Mouse (Mus musculus) stomach, postnatal 0 days (tissue): ENCODE data around the gene Bcat2. TPM values are rescaled to one million over a fixed set of nuclear protein-coding genes. Genes with fewer than 3 reads are reported as not detected.
A peak's percentile ranks its signal among the peaks of the same experiment; 100 is the strongest.

ENCODE experiments used
- ATAC-seq: fragments of 200-750 bp; cut with Nextera tagmentation; 2 replicates; pipeline ENCODE4 v1.8.0; 2017; ENCODE audit not compliant: low FRiP score, low TSS enrichment
- DNase-seq: peaks from one replicate; pipeline ENCODE4 v3.0.0-alpha.2; 2016; ENCODE audit warnings: low spot score
- H3K27ac ChIP-seq: fragments of 300-500 bp; sonication (generic); replicated peaks from 2 replicates; pipeline ENCODE4 v1.5.1; 2014; ENCODE audit warnings: mild to moderate bottlenecking, control low read depth
- H3K27me3 ChIP-seq: fragments of 300-500 bp; sonication (generic); 2 replicates; pipeline ENCODE4 v1.6.1; 2014; ENCODE audit warnings: low read length; ENCODE audit not compliant: control insufficient read depth, insufficient read depth
- H3K36me3 ChIP-seq: fragments of 300-500 bp; sonication (generic); 2 replicates; pipeline ENCODE4 v1.6.1; 2014; ENCODE audit warnings: low read length, mixed read lengths; ENCODE audit not compliant: control insufficient read depth, insufficient read depth
- H3K4me1 ChIP-seq: fragments of 300-500 bp; sonication (generic); replicated peaks from 2 replicates; pipeline ENCODE4 v1.6.1; 2014; ENCODE audit warnings: antibody characterized with exemption; ENCODE audit not compliant: control insufficient read depth, insufficient read depth
- H3K4me2 ChIP-seq: fragments of 300-500 bp; sonication (generic); replicated peaks from 2 replicates; pipeline ENCODE4 v1.6.1; 2014; ENCODE audit warnings: low read depth, mild to moderate bottlenecking, control low read depth, moderate library complexity
- H3K4me3 ChIP-seq: fragments of 300-500 bp; sonication (generic); 2 replicates; pipeline ENCODE4 v1.5.1; 2014; ENCODE audit warnings: low read depth, low read length, control low read depth
- H3K9ac ChIP-seq: fragments of 300-500 bp; sonication (generic); 2 replicates; pipeline ENCODE4 v1.6.1; 2014; ENCODE audit warnings: mild to moderate bottlenecking, low read length, control low read depth, mixed read lengths
- H3K9me3 ChIP-seq: fragments of 300-500 bp; sonication (generic); 2 replicates; pipeline ENCODE4 v1.6.1; 2016; ENCODE audit warnings: low read length; ENCODE audit not compliant: control insufficient read depth
- CTCF ChIP-seq: IDR thresholded peaks from 2 replicates; pipeline ENCODE4 v1.5.1; 2016; ENCODE audit warnings: antibody characterized with exemption, low read depth, mild to moderate bottlenecking, moderate library complexity
- EP300 ChIP-seq: optimal IDR thresholded peaks from 2 replicates; pipeline ENCODE3; 2016; ENCODE audit warnings: antibody characterized with exemption
- WGBS: fragments of 180-500 bp; shearing (Covaris S2); extraction: QIAGEN DNeasy Blood & Tissue Kit; methylation state at CpG from one replicate; pipeline ENCODE4 v1.1.7; 2014; 5-methylcytosine and 5-hydroxymethylcytosine counted together
- polyA plus RNA-seq: library from polyadenylated mRNA; unstranded; fragments of >200 nt; fragmentation: Nextera tagmentation; extraction: Ambion mirVana; gene quantifications from 2 replicates; pipeline ENCODE4 v1.2.1, GENCODE M21; 2015

Bcat2 gene
- polyA plus RNA-seq, 1 experiment from 2014 or later: 101 TPM

DNA sequence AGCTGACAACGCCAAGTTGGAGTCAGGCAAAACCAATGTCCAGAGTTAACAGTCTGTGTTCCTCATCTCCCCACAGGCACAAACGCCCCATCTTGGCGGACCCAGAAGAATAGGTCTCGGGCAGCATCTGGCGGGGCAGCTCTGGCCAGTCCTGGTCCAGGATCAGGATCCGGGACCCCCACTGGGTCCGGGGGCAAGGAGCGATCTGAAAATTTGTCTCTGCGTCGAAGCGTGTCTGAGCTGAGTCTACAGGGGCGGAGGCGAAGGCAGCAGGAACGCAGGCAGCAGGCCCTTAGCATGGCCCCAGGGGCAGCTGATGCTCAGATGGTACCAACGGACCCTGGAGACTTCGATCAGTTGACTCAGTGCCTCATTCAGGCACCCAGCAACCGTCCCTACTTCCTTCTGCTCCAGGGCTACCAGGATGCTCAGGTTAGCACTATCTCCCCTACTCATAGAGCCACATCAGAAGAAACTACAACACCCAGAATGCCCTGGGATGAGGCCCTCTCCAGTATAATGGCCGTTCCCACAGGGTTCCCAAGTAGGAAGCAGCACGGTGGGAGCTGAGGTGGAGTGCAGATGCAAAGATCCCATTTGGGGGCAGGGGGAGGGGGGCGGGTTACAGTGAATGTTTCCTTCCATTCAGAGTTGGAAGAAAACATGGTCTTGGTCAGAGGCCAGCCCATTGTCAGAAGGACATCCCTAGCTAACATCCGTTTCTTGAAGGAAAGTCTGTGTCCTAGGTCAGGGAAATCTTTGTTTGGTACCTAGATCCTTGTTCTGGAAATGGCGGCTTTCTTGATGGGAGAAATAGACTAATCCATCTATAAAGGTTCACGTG lies 60.3 kb downstream of the Bcat2 start:
- ATAC-seq (no peak), DNase-seq (no peak)
- Histone ChIP-seq H3K4me2 (no peak overlapping the region), H3K9me3 (no peaks in the 10 kb centered on the region), H3K9ac (no peak overlapping the region), H3K36me3 (no peaks in the 10 kb centered on the region), H3K27me3 (no peaks in the 10 kb centered on the region), H3K27ac (no peak overlapping the region), H3K4me3 (no peak overlapping the region), H3K4me1 (peaks cover 2% of the 10 kb centered on the region; the same call in 1 of the 2 replicates)
- WGBS: 80% methylated on average over 23 of the region's 23 CpGs
- TF ChIP-seq EP300: no peak
- TF ChIP-seq CTCF: no peak

DNA sequence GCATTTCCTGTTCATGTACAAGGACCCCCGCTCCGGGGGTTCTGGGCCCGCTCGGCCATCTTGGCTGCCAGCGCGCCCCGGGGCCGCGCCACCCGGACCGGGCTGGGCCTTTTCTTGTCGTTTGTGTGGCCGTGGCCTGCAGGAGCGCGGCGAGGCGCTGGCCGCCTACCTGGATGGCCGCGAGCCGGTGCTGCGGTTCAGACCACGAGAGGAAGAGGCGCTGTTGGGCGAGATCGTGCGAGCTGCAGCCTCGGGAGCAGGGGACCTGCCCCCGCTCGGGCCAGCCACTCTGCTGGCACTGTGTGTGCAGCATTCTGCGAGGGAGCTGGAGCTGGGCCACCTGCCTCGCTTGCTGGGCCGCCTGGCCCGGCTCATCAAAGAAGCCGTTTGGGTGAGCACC lies 62.5 kb downstream of the Bcat2 start:
- peak overlapping the region; percentile 31 for H3K9ac ChIP-seq
- 0 out of 2 replicates have a peak, but pooled peaks cover 2% of the 10 kb centered on the region for H3K36me3 ChIP-seq
- peak overlapping the region; percentile 41 for H3K4me2 ChIP-seq
- H3K4me3 ChIP-seq: no peak overlapping the region; the same call in 1 of the 2 replicates
- H3K4me1 ChIP-seq: peaks cover 2% of the 10 kb centered on the region; the same call in 1 of the 2 replicates
- TF ChIP-seq CTCF (peak; percentile 62), EP300 (no peak)
- peak; percentile 39; the same call in 1 of the 2 replicates for ATAC-seq
- H3K27me3 ChIP-seq: no peaks in the 10 kb centered on the region
- DNase-seq: peak; percentile 81
- H3K9me3 ChIP-seq: no peaks in the 10 kb centered on the region
- 16% methylated on average over 35 of the region's 35 CpGs for WGBS
- H3K27ac ChIP-seq: no peak overlapping the region

DNA sequence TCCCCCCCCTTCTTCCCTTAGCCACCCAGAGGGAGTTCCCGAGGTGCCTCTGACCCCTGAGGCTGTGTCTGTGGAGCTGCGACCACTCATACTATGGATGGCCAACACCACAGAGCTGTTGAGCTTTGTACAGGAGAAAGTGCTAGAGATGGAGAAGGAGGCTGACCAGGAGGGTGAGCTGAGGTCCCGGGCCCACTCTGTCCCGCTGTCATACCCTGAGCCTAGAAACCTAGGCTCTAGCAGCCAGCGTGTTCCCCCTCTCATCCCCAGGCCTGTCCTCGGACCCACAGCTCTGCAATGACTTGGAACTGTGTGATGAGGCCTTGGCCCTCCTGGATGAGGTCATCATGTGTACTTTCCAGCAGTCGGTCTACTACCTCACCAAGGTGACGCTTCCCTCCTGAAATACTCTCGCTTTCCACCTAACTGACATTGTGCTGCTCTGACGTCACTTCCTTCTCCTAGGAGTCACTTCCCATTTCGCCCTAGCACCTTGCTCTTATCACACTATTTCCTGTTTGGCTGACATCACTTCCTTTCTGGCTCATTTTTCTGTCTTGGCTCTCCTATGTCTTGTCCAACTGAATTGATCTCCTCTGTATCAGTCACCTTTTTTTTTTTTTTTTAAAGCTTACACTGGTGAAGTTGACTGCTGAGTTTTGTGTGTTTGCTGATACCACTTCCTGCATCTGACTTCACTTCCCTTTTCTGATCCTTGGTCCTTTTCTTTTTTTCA lies 65.2 kb downstream of the Bcat2 start:
- H3K4me3 ChIP-seq: no peak overlapping the region
- DNase-seq: no peak
- H3K9me3 ChIP-seq: no peaks in the 10 kb centered on the region
- no peak overlapping the region for H3K9ac ChIP-seq
- peaks cover 5% of the 10 kb centered on the region; the same call in 1 of the 2 replicates for H3K4me1 ChIP-seq
- no peaks in the 10 kb centered on the region for H3K27me3 ChIP-seq
- ATAC-seq: no peak
- WGBS: 88% methylated on average over 11 of the region's 11 CpGs
- H3K4me2 ChIP-seq: no peak overlapping the region
- 0 out of 2 replicates have a peak, but pooled peaks cover 2% of the 10 kb centered on the region for H3K36me3 ChIP-seq
- no peak overlapping the region for H3K27ac ChIP-seq
- TF ChIP-seq EP300: no peak
- TF ChIP-seq CTCF: no peak

DNA sequence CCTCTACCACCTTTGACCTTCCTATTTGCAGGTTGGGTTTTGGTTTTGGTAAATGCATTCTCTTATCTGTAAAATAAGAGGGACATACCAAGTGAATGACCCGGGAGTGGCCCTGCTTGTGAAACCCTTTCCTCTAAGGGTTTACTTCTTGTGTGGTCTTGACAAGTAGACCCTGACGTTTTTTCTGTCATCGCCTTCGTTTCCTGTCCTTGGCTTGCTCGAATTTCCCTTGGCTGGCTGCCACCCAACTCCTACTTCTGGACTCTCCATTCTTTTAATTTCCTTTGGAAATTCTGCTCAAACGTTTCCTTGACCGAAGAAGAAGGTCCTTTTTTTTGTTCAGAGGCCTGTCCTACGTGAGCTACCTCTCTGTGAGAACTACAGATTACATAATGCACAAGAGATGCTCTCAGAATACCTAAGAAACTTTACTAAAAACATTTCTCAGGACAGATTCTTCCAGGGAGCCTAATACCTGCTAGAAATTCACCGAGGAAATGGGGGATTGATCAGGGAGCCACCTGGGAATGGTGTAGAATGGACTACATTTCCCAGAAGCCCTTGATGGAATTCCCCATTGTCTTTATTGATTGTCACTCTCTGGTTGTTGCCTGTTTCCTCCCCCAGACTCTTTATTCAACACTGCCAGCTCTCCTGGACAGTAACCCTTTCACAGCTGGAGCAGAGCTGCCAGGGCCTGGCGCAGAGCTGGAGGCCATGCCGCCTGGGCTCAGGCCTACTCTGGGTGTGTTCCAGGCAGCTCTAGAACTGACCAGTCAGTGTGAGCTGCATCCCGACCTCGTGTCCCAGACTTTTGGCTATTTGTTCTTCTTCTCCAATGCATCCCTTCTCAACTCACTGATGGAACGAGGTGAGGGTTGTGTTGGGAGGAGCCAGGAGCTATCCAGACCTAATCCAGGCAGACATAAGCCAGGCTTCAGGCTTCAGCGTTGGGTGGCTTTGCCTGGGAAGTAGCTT lies 66.0 kb downstream of the Bcat2 start:
- H3K9me3 ChIP-seq: no peaks in the 10 kb centered on the region
- H3K4me3 ChIP-seq: no peak overlapping the region
- peak overlapping the region; percentile 18; the same call in 1 of the 2 replicates for H3K27ac ChIP-seq
- ATAC-seq: no peak
- H3K4me1 ChIP-seq: peaks cover 7% of the 10 kb centered on the region
- 71% methylated on average over 15 of the region's 15 CpGs for WGBS
- no peak for DNase-seq
- TF ChIP-seq CTCF: no peak
- no peak for TF ChIP-seq EP300
- no peaks in the 10 kb centered on the region for H3K27me3 ChIP-seq
- H3K4me2 ChIP-seq: no peak overlapping the region
- H3K9ac ChIP-seq: no peak overlapping the region
- 0 out of 2 replicates have a peak, but pooled peaks cover 2% of the 10 kb centered on the region for H3K36me3 ChIP-seq

DNA sequence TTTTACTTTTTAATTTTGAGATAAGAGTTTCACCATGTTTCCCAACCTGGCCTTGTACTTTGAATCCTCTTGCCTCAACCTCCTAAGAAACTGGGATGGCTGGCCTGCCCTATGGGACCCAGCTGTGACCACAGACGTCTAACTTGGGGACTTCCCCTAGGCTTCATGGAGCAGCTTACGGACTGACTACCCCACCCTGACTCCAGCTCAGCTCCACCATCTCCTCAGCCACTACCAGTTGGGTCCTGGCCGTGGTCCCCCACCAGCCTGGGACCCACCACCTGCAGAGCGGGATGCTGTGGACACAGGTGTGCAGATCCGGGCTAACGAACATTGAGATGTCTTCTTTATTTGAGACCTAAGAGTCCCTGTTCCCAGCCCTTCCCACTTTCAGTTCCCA lies 67.8 kb downstream of the Bcat2 start:
- Histone ChIP-seq H3K4me1 (peaks cover 16% of the 10 kb centered on the region), H3K27ac (no peak overlapping the region), H3K4me2 (peak overlapping the region; percentile 47; the same call in 1 of the 2 replicates), H3K9me3 (no peaks in the 10 kb centered on the region), H3K36me3 (0 out of 2 replicates have a peak, but pooled peaks cover 2% of the 10 kb centered on the region), H3K9ac (no peak overlapping the region), H3K4me3 (no peak overlapping the region), H3K27me3 (no peaks in the 10 kb centered on the region)
- TF ChIP-seq CTCF (no peak), EP300 (no peak)
- WGBS: 91% methylated on average over 6 of the region's 6 CpGs
- ATAC-seq (no peak), DNase-seq (no peak)
